ENCODE assay signal across 22 mouse cellular contexts in the genomic region with DNA sequence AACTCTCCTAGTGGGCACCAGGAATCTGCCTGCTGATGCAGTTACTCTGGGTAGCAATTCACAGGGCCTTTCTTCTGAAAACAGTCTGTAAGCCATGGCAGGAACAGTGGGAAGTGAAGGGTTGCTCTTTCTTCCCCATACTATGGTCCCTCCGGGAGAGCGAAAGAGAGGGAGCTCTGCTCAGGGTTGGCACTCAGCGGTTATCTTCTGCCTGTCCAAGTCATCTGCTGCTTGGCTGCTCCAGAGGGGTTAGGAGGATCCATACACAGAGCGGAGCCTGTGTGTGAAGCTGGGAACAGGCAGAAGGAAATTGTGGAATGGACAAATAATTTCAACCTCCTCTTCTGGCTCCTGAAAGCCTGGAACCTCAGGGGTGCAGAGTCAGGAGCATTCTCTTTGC.
DNase-seq lines count a peak whose midpoint lies in the region; ATAC-seq lines count a peak whose summit lies in the region.
"Had no signal": no experiment of that assay in that cellular context is flagged by ENCODE, and none has a peak within 500 bp of the region (broad histone marks: within the 10 kb centered on the region; RNA-seq: fewer than 3 reads in every experiment).

No protein-coding gene starts in this region.

- ATAC-seq in forebrain, embryonic 14.5 days = no peak
- no peak for ATAC-seq in hindbrain, embryonic 13.5 days (ENCODE audit: low FRiP score)
- ATAC-seq in hindbrain, embryonic 12.5 days (ENCODE audit: low FRiP score) = no peak
- ATAC-seq in limb, embryonic 12.5 days (ENCODE audit: insufficient number of reproducible peaks, insufficient read depth, low FRiP score, low TSS enrichment, low read depth) = no peak
- ATAC-seq: CD4-positive, CD25-positive, alpha-beta regulatory T cell, adult 4 months; forebrain, embryonic 15.5 days; intestine, embryonic 16.5 days had no signal

- peak overlapping the region; percentile 48; the same call in 1 of the 2 replicates for H3K27ac ChIP-seq in forebrain, embryonic 10.5 days
- no peak overlapping the region for H3K27ac ChIP-seq in forebrain, embryonic 14.5 days (ENCODE audit: low read depth, low read length)
- H3K27ac ChIP-seq in hindbrain, embryonic 13.5 days = peak overlapping the region; percentile 55
- H3K27ac ChIP-seq in hindbrain, embryonic 12.5 days = no peak overlapping the region
- H3K27ac ChIP-seq in embryonic facial prominence, embryonic 10.5 days (replicated peaks) = peak overlapping the region; percentile 58
- peak overlapping the region; percentile 45; the same call in 1 of the 2 replicates for H3K27ac ChIP-seq in limb, embryonic 12.5 days
- H3K27ac ChIP-seq: forebrain, embryonic 15.5 days; heart, embryonic 13.5 days; hindbrain, embryonic 14.5 days had no signal

- H3K4me2 ChIP-seq in forebrain, embryonic 14.5 days (ENCODE audit: low read length) = no peak overlapping the region
- H3K4me2 ChIP-seq in hindbrain, embryonic 13.5 days = no peak overlapping the region
- no peak overlapping the region for H3K4me2 ChIP-seq in hindbrain, embryonic 12.5 days (replicated peaks)
- H3K4me2 ChIP-seq in limb, embryonic 12.5 days = no peak overlapping the region
- H3K4me2 ChIP-seq: forebrain, embryonic 15.5 days; heart, embryonic 13.5 days; hindbrain, embryonic 14.5 days had no signal

- peaks cover 19% of the 10 kb centered on the region for H3K4me1 ChIP-seq in forebrain, embryonic 10.5 days
- H3K4me1 ChIP-seq in forebrain, embryonic 14.5 days (ENCODE audit: control insufficient read depth, insufficient read depth, low read length) = no peaks in the 10 kb centered on the region; the same call in 1 of the 2 replicates
- H3K4me1 ChIP-seq in hindbrain, embryonic 13.5 days (replicated peaks) = peaks cover 22% of the 10 kb centered on the region
- 0 out of 2 replicates have a peak, but pooled peaks cover 6% of the 10 kb centered on the region for H3K4me1 ChIP-seq in hindbrain, embryonic 12.5 days
- peaks cover 31% of the 10 kb centered on the region for H3K4me1 ChIP-seq in embryonic facial prominence, embryonic 10.5 days
- H3K4me1 ChIP-seq in limb, embryonic 12.5 days (replicated peaks) = peaks cover 43% of the 10 kb centered on the region
- H3K4me1 ChIP-seq: forebrain, embryonic 15.5 days; heart, embryonic 13.5 days had no signal

- DNase-seq in forebrain, embryonic 10.5 days (ENCODE audit: extremely low spot score, low spot score) = no peak
- DNase-seq in forebrain, embryonic 14.5 days (ENCODE audit: low spot score) = no peak
- DNase-seq in embryonic facial prominence, embryonic 10.5 days (ENCODE audit: low spot score) = no peak
- no peak for DNase-seq in ovary, adult 18-20 months (ENCODE audit: low spot score)
- DNase-seq: adrenal gland, adult 8-10 months; adrenal gland, postnatal 36 days; B cell, adult 2 months; cerebellum, adult 11 months; cerebellum, adult 8-10 months; cerebellum, postnatal 14 days; gastrocnemius, postnatal 36 days; heart, adult 18-20 months; heart, postnatal 36 days had no signal

- H3K9ac ChIP-seq in forebrain, embryonic 14.5 days (ENCODE audit: low read length) = no peak overlapping the region
- H3K9ac ChIP-seq in hindbrain, embryonic 13.5 days = no peak overlapping the region
- H3K9ac ChIP-seq in hindbrain, embryonic 12.5 days = no peak overlapping the region
- H3K9ac ChIP-seq in limb, embryonic 12.5 days (replicated peaks) = no peak overlapping the region
- H3K9ac ChIP-seq: forebrain, embryonic 15.5 days; heart, embryonic 13.5 days; hindbrain, embryonic 14.5 days had no signal

- no peaks in the 10 kb centered on the region for H3K36me3 ChIP-seq in forebrain, embryonic 10.5 days (replicated peaks)
- no peaks in the 10 kb centered on the region for H3K36me3 ChIP-seq in forebrain, embryonic 14.5 days (ENCODE audit: control insufficient read depth, insufficient read depth, low read length)
- no peaks in the 10 kb centered on the region for H3K36me3 ChIP-seq in hindbrain, embryonic 13.5 days
- H3K36me3 ChIP-seq in hindbrain, embryonic 12.5 days = no peaks in the 10 kb centered on the region
- no peaks in the 10 kb centered on the region for H3K36me3 ChIP-seq in embryonic facial prominence, embryonic 10.5 days (replicated peaks)
- no peaks in the 10 kb centered on the region for H3K36me3 ChIP-seq in limb, embryonic 12.5 days
- H3K36me3 ChIP-seq: forebrain, embryonic 15.5 days; G1E; heart, embryonic 13.5 days had no signal

- no peak overlapping the region for H3K4me3 ChIP-seq in forebrain, embryonic 10.5 days
- H3K4me3 ChIP-seq in forebrain, embryonic 14.5 days (ENCODE audit: low read depth, low read length) = no peak overlapping the region
- no peak overlapping the region for H3K4me3 ChIP-seq in hindbrain, embryonic 13.5 days
- no peak overlapping the region for H3K4me3 ChIP-seq in hindbrain, embryonic 12.5 days
- no peak overlapping the region for H3K4me3 ChIP-seq in embryonic facial prominence, embryonic 10.5 days
- H3K4me3 ChIP-seq in limb, embryonic 12.5 days (replicated peaks) = no peak overlapping the region
- H3K4me3 ChIP-seq: forebrain, embryonic 15.5 days; heart, embryonic 13.5 days had no signal

- H3K27me3 ChIP-seq in forebrain, embryonic 10.5 days (ENCODE audit: poor library complexity, severe bottlenecking) = no peaks in the 10 kb centered on the region
- H3K27me3 ChIP-seq in forebrain, embryonic 14.5 days (replicated peaks; ENCODE audit: control insufficient read depth, insufficient read depth, low read length) = no peaks in the 10 kb centered on the region
- 0 out of 2 replicates have a peak, but pooled peaks cover 3% of the 10 kb centered on the region for H3K27me3 ChIP-seq in hindbrain, embryonic 13.5 days
- H3K27me3 ChIP-seq in hindbrain, embryonic 12.5 days = no peaks in the 10 kb centered on the region
- H3K27me3 ChIP-seq in embryonic facial prominence, embryonic 10.5 days (replicated peaks; ENCODE audit: low read depth, poor library complexity, severe bottlenecking) = no peaks in the 10 kb centered on the region
- H3K27me3 ChIP-seq in limb, embryonic 12.5 days = no peaks in the 10 kb centered on the region
- H3K27me3 ChIP-seq: forebrain, embryonic 15.5 days; heart, embryonic 13.5 days had no signal

- no peaks in the 10 kb centered on the region for H3K9me3 ChIP-seq in forebrain, embryonic 10.5 days
- no peaks in the 10 kb centered on the region for H3K9me3 ChIP-seq in forebrain, embryonic 14.5 days (replicated peaks; ENCODE audit: control insufficient read depth, low read length)
- H3K9me3 ChIP-seq in hindbrain, embryonic 13.5 days = no peaks in the 10 kb centered on the region
- no peaks in the 10 kb centered on the region for H3K9me3 ChIP-seq in hindbrain, embryonic 12.5 days (replicated peaks)
- H3K9me3 ChIP-seq in embryonic facial prominence, embryonic 10.5 days = no peaks in the 10 kb centered on the region
- no peaks in the 10 kb centered on the region for H3K9me3 ChIP-seq in limb, embryonic 12.5 days
- H3K9me3 ChIP-seq: forebrain, embryonic 15.5 days; G1E; heart, embryonic 13.5 days had no signal

- WGBS in forebrain, embryonic 10.5 days = 87% methylated on average over 4 of the region's 4 CpGs
- 81% methylated on average over 4 of the region's 4 CpGs for WGBS in forebrain, embryonic 14.5 days
- 77% methylated on average over 4 of the region's 4 CpGs for WGBS in hindbrain, embryonic 13.5 days
- 72% methylated on average over 4 of the region's 4 CpGs for WGBS in hindbrain, embryonic 12.5 days
- WGBS in embryonic facial prominence, embryonic 10.5 days = 92% methylated on average over 4 of the region's 4 CpGs
- 87% methylated on average over 4 of the region's 4 CpGs for WGBS in limb, embryonic 12.5 days

Comparison
In these comparisons a context has a peak if more than half of its experiments do, and no peak if none do; other contexts are left out.
1. H3K27ac ChIP-seq: peak in forebrain, embryonic 10.5 days (single experiment), hindbrain, embryonic 13.5 days (single experiment), embryonic facial prominence, embryonic 10.5 days (single experiment) and limb, embryonic 12.5 days (single experiment); none in forebrain, embryonic 14.5 days (single experiment) and hindbrain, embryonic 12.5 days (single experiment).